Mouse (Mus musculus) forebrain, embryonic 15.5 days (tissue): ENCODE measurements at regions not wholly inside any gene's neighbourhood (a gene's known extent, or its start where the extent isn't known, plus 50 kb on each side); places are given as distances from the start of the nearest gene placed in this dataset.

Source experiments
- ATAC-seq: fragments of 200-750 bp; cut with Nextera tagmentation; replicated peaks from 2 replicates; pipeline ENCODE4 v1.8.0; 2017; ENCODE audit warnings: mild to moderate bottlenecking, moderate TSS enrichment, moderate library complexity
- H3K27ac ChIP-seq: fragments of 300-500 bp; sonication (generic); replicated peaks from 2 replicates; pipeline ENCODE4 v1.5.1; 2015; ENCODE audit warnings: mild to moderate bottlenecking, inconsistent platforms
- H3K27me3 ChIP-seq: fragments of 300-500 bp; sonication (generic); 2 replicates; pipeline ENCODE4 v1.6.1; 2015; ENCODE audit warnings: inconsistent platforms
- H3K36me3 ChIP-seq: fragments of 300-500 bp; sonication (generic); 2 replicates; pipeline ENCODE4 v1.6.1; 2015; ENCODE audit warnings: mild to moderate bottlenecking, inconsistent platforms
- H3K4me1 ChIP-seq: fragments of 300-500 bp; sonication (generic); 2 replicates; pipeline ENCODE4 v1.6.1; 2015; ENCODE audit warnings: inconsistent platforms
- H3K4me2 ChIP-seq: fragments of 300-500 bp; sonication (generic); replicated peaks from 2 replicates; pipeline ENCODE4 v1.6.1; 2015; ENCODE audit warnings: mild to moderate bottlenecking, inconsistent platforms
- H3K4me3 ChIP-seq: fragments of 300-500 bp; sonication (generic); 2 replicates; pipeline ENCODE4 v1.5.1; 2015; ENCODE audit warnings: mild to moderate bottlenecking, inconsistent platforms
- H3K9ac ChIP-seq: fragments of 300-500 bp; sonication (generic); replicated peaks from 2 replicates; pipeline ENCODE4 v1.6.1; 2015; ENCODE audit warnings: mild to moderate bottlenecking, inconsistent platforms
- H3K9me3 ChIP-seq: fragments of 300-500 bp; sonication (generic); 2 replicates; pipeline ENCODE4 v1.6.1; 2016; ENCODE audit warnings: inconsistent platforms
- WGBS: fragments of 180-500 bp; shearing (Covaris S2); methylation state at CpG from one replicate; pipeline ENCODE4 v1.1.7; 2015; ENCODE audit warnings: mixed read lengths; 5-methylcytosine and 5-hydroxymethylcytosine counted together

GRCm38 (mm10) chr2:78987388-78987787 is 119.5 kb downstream of the Ube2e3 start:
- ATAC-seq: peak; percentile 23; the same call in 1 of the 2 replicates
- no peaks in the 10 kb centered on the region for H3K36me3 ChIP-seq
- H3K27ac ChIP-seq: no peak overlapping the region; the same call in 1 of the 2 replicates
- no peak overlapping the region for H3K9ac ChIP-seq
- 96% methylated on average over 3 of the region's 3 CpGs for WGBS
- peaks cover 9% of the 10 kb centered on the region for H3K4me1 ChIP-seq
- H3K4me2 ChIP-seq: 0 out of 2 replicates have a peak overlapping the region, but pooled peaks have one; percentile 6
- peaks cover 6% of the 10 kb centered on the region; the same call in 1 of the 2 replicates for H3K27me3 ChIP-seq
- no peak overlapping the region for H3K4me3 ChIP-seq
- no peaks in the 10 kb centered on the region for H3K9me3 ChIP-seq

DNA sequence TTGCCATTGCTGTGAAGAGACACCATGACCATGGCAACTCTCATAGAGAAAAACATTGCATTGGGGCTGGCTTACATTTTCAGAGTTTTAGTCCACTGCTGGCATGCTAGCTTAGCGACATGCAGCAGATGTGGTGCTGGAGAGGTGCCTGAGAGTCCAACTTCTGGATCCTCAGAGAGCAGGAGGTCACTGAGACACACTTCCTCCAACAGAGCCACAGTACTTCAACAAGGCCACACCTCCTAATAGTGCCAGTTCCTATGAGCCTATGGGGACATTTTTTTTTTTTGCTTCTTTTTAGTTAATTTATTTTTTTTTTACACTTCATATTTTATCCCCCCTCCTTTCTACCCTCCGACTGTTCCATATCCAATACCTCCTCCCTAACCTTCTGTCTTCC is 120.3 kb downstream of the Ube2e3 start:
- Histone ChIP-seq H3K4me1 (peaks cover 9% of the 10 kb centered on the region), H3K27ac (no peak overlapping the region), H3K4me3 (no peak overlapping the region), H3K36me3 (no peaks in the 10 kb centered on the region), H3K4me2 (no peak overlapping the region), H3K9me3 (no peaks in the 10 kb centered on the region), H3K9ac (no peak overlapping the region), H3K27me3 (peaks cover 6% of the 10 kb centered on the region; the same call in 1 of the 2 replicates)
- no peak for ATAC-seq
- WGBS: 92% methylated on average over 2 of the region's 2 CpGs

DNA sequence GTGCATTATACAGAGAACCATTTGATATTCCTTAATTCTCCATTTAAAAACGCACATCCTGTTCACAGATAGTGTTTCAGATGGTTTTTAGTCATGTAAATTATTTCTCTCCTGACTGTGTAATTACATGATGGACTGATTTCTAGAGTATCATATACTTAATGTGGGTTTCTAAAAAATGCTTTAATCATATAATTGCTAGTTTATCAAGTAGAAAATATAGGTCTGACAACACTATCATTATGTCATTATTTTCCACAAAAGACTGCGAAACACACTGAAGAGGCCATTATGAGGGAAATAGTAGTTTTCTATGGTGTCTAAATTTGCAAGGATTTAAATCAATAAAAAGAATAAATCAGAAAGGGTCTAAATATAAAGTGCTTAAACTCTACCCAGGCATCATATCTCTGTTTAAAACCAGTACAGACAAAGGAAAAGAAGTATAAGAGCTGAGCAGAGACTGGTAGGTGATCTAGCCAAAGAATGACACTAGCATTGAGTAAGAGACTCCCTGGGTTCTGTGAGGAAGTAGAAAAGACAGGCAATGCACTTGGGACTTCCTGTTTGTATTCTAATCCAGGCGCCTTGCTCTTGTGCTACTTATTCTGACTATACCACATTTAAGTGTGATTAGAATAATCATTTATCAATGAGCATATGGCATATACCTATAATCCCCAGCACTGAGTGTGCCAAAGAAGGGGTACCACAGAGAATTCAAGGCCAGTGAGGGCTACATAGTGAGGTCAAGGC is 127.1 kb downstream of the Ube2e3 start:
- H3K9me3 ChIP-seq: no peaks in the 10 kb centered on the region
- no peaks in the 10 kb centered on the region for H3K4me1 ChIP-seq
- 68% methylated on average over 3 of the region's 3 CpGs for WGBS
- no peak overlapping the region for H3K4me2 ChIP-seq
- H3K27me3 ChIP-seq: no peaks in the 10 kb centered on the region; the same call in 1 of the 2 replicates
- no peak for ATAC-seq
- H3K9ac ChIP-seq: no peak overlapping the region
- H3K27ac ChIP-seq: no peak overlapping the region
- no peaks in the 10 kb centered on the region for H3K36me3 ChIP-seq
- no peak overlapping the region for H3K4me3 ChIP-seq

DNA sequence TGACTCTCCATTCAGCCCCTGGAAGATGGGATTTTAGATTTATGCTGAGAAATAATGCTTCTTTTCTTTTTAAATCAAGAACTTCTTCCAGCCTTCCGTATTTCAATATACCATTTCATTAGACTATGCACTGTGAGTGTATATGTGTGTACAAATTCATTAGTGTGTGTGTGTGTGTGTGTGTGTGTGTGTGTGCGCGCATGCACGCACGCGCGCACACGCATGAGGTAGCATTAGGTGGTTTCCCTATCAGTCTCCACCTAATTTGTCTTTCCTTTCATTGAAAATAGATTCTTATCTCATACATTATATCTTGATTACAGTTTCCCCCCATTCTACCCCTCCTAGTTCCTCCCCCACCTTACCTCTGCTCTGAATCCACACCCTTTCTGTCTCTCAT is 130.7 kb downstream of the Ube2e3 start:
- no peaks in the 10 kb centered on the region for H3K4me1 ChIP-seq
- H3K9me3 ChIP-seq: no peaks in the 10 kb centered on the region
- ATAC-seq: no peak
- no peaks in the 10 kb centered on the region for H3K36me3 ChIP-seq
- no peak overlapping the region for H3K4me2 ChIP-seq
- WGBS: 95% methylated on average over 8 of the region's 8 CpGs
- H3K27me3 ChIP-seq: no peaks in the 10 kb centered on the region
- no peak overlapping the region for H3K4me3 ChIP-seq
- no peak overlapping the region for H3K9ac ChIP-seq
- H3K27ac ChIP-seq: no peak overlapping the region

GRCm38 (mm10) chr2:78999410-78999809 is 131.5 kb downstream of the Ube2e3 start:
- Histone ChIP-seq H3K27ac (no peak overlapping the region), H3K27me3 (no peaks in the 10 kb centered on the region), H3K4me2 (no peak overlapping the region), H3K4me3 (no peak overlapping the region), H3K9me3 (no peaks in the 10 kb centered on the region), H3K36me3 (no peaks in the 10 kb centered on the region), H3K4me1 (no peaks in the 10 kb centered on the region), H3K9ac (no peak overlapping the region)
- WGBS: 92% methylated on average over 4 of the region's 4 CpGs
- no peak for ATAC-seq

GRCm38 (mm10) chr2:79004862-79005261 is 136.9 kb downstream of the Ube2e3 start:
- H3K27me3 ChIP-seq: no peaks in the 10 kb centered on the region
- H3K9me3 ChIP-seq: no peaks in the 10 kb centered on the region
- WGBS: 23% methylated on average over 1 of the region's 1 CpGs
- no peak overlapping the region for H3K27ac ChIP-seq
- H3K4me1 ChIP-seq: 0 out of 2 replicates have a peak, but pooled peaks cover 2% of the 10 kb centered on the region
- no peak overlapping the region for H3K4me2 ChIP-seq
- H3K36me3 ChIP-seq: no peaks in the 10 kb centered on the region
- no peak overlapping the region for H3K9ac ChIP-seq
- no peak for ATAC-seq
- no peak overlapping the region for H3K4me3 ChIP-seq

DNA sequence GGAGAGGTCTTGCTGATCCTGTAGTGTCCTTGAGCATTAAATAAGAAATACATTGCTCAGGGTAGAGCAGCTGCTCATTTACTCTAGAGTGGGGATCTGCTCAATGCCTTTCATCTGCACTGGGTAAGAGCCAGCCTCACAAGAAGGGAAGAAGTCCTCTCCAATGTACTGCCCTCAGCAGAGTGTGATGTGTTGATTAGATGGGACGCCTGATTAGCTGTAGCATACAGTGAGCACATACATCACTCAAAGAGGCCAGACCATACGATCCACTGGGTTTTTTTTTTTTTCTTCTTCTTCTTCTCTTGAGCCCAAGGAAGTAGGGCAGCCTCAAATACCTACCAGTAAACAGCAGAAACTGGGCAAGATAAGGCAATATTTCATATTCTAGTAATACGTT is 140.7 kb downstream of the Ube2e3 start:
- Histone ChIP-seq H3K9me3 (no peaks in the 10 kb centered on the region), H3K4me3 (no peak overlapping the region), H3K27ac (no peak overlapping the region), H3K4me1 (0 out of 2 replicates have a peak, but pooled peaks cover 3% of the 10 kb centered on the region), H3K27me3 (no peaks in the 10 kb centered on the region), H3K9ac (no peak overlapping the region), H3K36me3 (no peaks in the 10 kb centered on the region), H3K4me2 (no peak overlapping the region)
- no peak for ATAC-seq
- WGBS: 91% methylated on average over 3 of the region's 3 CpGs

GRCm38 (mm10) chr2:79009791-79010190 is 141.9 kb downstream of the Ube2e3 start:
- no peaks in the 10 kb centered on the region for H3K36me3 ChIP-seq
- H3K27ac ChIP-seq: no peak overlapping the region
- H3K9ac ChIP-seq: no peak overlapping the region
- 0 out of 2 replicates have a peak, but pooled peaks cover 3% of the 10 kb centered on the region for H3K4me1 ChIP-seq
- H3K4me2 ChIP-seq: no peak overlapping the region
- H3K9me3 ChIP-seq: no peaks in the 10 kb centered on the region
- no peaks in the 10 kb centered on the region for H3K27me3 ChIP-seq
- no peak for ATAC-seq
- WGBS: 71% methylated on average over 2 of the region's 2 CpGs
- H3K4me3 ChIP-seq: no peak overlapping the region

- Histone ChIP-seq H3K36me3 (no peaks in the 10 kb centered on the region), H3K9ac (no peak overlapping the region), H3K27ac (no peak overlapping the region), H3K9me3 (no peaks in the 10 kb centered on the region), H3K4me1 (0 out of 2 replicates have a peak, but pooled peaks cover 3% of the 10 kb centered on the region), H3K4me3 (no peak overlapping the region), H3K27me3 (no peaks in the 10 kb centered on the region), H3K4me2 (no peak overlapping the region)
- 75% methylated on average over 2 of the region's 2 CpGs for WGBS
- no peak for ATAC-seq
Measured at GRCm38 (mm10) chr2:79010273-79010672, 142.3 kb downstream of the Ube2e3 start.

DNA sequence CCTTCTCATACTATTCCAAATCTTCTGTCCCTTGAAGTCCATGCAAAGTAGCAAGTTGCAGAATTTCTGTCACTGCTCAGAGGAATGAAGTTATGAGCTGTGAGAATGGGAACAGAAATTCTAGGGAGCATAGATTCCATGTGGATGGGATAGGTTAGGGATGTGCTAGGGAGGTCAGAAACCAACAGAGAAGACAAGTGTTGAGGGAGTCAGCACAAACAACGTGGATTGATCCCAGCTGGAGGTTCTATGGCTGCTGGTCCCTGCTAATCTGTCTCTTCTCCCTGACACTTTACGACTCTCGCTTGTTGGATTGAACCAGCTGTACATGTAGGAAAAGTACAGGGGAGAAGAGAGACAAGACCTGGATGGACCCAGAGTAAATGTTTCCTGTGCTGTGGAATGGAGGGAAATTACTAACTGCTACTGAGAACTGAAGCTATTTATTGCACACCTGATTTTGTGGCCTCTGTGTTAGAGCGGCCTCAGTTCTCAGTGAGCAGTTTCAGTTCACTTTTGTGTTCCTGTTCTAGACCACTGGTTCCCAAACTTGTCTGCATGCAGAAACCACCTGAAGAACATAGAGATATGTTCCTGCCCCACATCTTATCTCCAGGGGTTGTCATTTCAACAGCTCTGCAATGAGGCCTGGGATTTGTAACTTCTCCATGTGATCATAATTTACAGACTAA is 151.0 kb downstream of the Ube2e3 start:
- 84% methylated on average over 4 of the region's 4 CpGs for WGBS
- Histone ChIP-seq H3K4me2 (no peak overlapping the region), H3K9ac (no peak overlapping the region), H3K36me3 (no peaks in the 10 kb centered on the region), H3K4me1 (no peaks in the 10 kb centered on the region), H3K9me3 (no peaks in the 10 kb centered on the region), H3K27ac (no peak overlapping the region), H3K27me3 (no peaks in the 10 kb centered on the region), H3K4me3 (no peak overlapping the region)
- ATAC-seq: no peak

GRCm38 (mm10) chr2:79022954-79023353 is 155.0 kb downstream of the Ube2e3 start:
- Histone ChIP-seq H3K9me3 (no peaks in the 10 kb centered on the region), H3K4me1 (no peaks in the 10 kb centered on the region), H3K4me3 (no peak overlapping the region), H3K36me3 (no peaks in the 10 kb centered on the region), H3K4me2 (no peak overlapping the region), H3K27ac (no peak overlapping the region), H3K27me3 (no peaks in the 10 kb centered on the region), H3K9ac (no peak overlapping the region)
- ATAC-seq: no peak
- 83% methylated on average over 2 of the region's 2 CpGs for WGBS

GRCm38 (mm10) chr2:79025678-79026077 is 157.8 kb downstream of the Ube2e3 start:
- Histone ChIP-seq H3K27me3 (no peaks in the 10 kb centered on the region), H3K36me3 (no peaks in the 10 kb centered on the region), H3K27ac (no peak overlapping the region), H3K4me3 (no peak overlapping the region), H3K4me2 (no peak overlapping the region), H3K4me1 (no peaks in the 10 kb centered on the region), H3K9me3 (no peaks in the 10 kb centered on the region), H3K9ac (no peak overlapping the region)
- 80% methylated on average over 4 of the region's 4 CpGs for WGBS
- ATAC-seq: no peak
